Mouse (Mus musculus) midbrain, embryonic 10.5 days (tissue): ENCODE data around the gene Tab1. TPM values are rescaled to one million over a fixed set of nuclear protein-coding genes. Genes with fewer than 3 reads are reported as not detected.

Experiments
- DNase-seq: peaks from one replicate; pipeline ENCODE4 v3.0.0-alpha.2; 2017; ENCODE audit warnings: low spot score
- H3K27ac ChIP-seq: fragments of 300-500 bp; sonication (generic); replicated peaks from 2 replicates; pipeline ENCODE4 v1.5.1; 2016; ENCODE audit warnings: mild to moderate bottlenecking
- H3K27me3 ChIP-seq: fragments of 300-500 bp; sonication (generic); 2 replicates; pipeline ENCODE4 v1.6.1; 2016; ENCODE audit warnings: low read depth, mild to moderate bottlenecking; ENCODE audit not compliant: poor library complexity, severe bottlenecking
- H3K36me3 ChIP-seq: fragments of 300-500 bp; sonication (generic); 2 replicates; pipeline ENCODE4 v1.6.1; 2016; ENCODE audit warnings: mild to moderate bottlenecking, moderate library complexity
- H3K4me1 ChIP-seq: fragments of 300-500 bp; sonication (generic); 2 replicates; pipeline ENCODE4 v1.6.1; 2016
- H3K4me3 ChIP-seq: fragments of 300-500 bp; sonication (generic); 2 replicates; pipeline ENCODE4 v1.5.1; 2016; ENCODE audit warnings: mild to moderate bottlenecking, moderate library complexity
- H3K9me3 ChIP-seq: fragments of 300-500 bp; sonication (generic); replicated peaks from 2 replicates; pipeline ENCODE4 v1.6.1; 2016; ENCODE audit warnings: mild to moderate bottlenecking
- WGBS: fragments of 180-500 bp; shearing (Covaris S2); methylation state at CpG from one replicate; pipeline ENCODE4 v1.1.7; 2016; 5-methylcytosine and 5-hydroxymethylcytosine counted together
- polyA plus RNA-seq: library from polyadenylated mRNA; unstranded; fragments of >200 nt; fragmentation: Nextera tagmentation; extraction: Ambion mirVana; gene quantifications from 2 replicates; pipeline ENCODE4 v1.2.1, GENCODE M21; 2016

Tab1 gene
- polyA plus RNA-seq, 1 experiment from 2014 or later = 40.0 TPM

GRCm38 (mm10) chr15:80206057-80206565 lies 73.2 kb downstream of the Tab1 start:
- DNase-seq = no peak
- no peak overlapping the region for H3K4me3 ChIP-seq
- 87% methylated on average over 3 of the region's 3 CpGs for WGBS

GRCm38 (mm10) chr15:80208446-80208845 lies 75.5 kb downstream of the Tab1 start:
- no peak for DNase-seq
- no peaks in the 10 kb centered on the region for H3K9me3 ChIP-seq
- WGBS = 11% methylated on average over 4 of the region's 4 CpGs
- no peaks in the 10 kb centered on the region for H3K27me3 ChIP-seq
- H3K4me3 ChIP-seq = no peak overlapping the region
- H3K4me1 ChIP-seq = peaks cover 9% of the 10 kb centered on the region
- 0 out of 2 replicates have a peak overlapping the region, but pooled peaks have one; percentile 13 for H3K27ac ChIP-seq
- peaks cover 30% of the 10 kb centered on the region for H3K36me3 ChIP-seq

More at GRCm38 (mm10) chr15:80206057-80206565, 73.2 kb downstream of the Tab1 start:
- H3K9me3 ChIP-seq = no peaks in the 10 kb centered on the region
- peaks cover 7% of the 10 kb centered on the region for H3K36me3 ChIP-seq
- H3K27me3 ChIP-seq = no peaks in the 10 kb centered on the region
- H3K27ac ChIP-seq = no peak overlapping the region
- H3K4me1 ChIP-seq = peaks cover 9% of the 10 kb centered on the region

Other genes with a start within 250 kb of the Tab1 start
- 6.2 and 8.5 TPM in 2 replicates for gene Apobec3, start 241.5 kb upstream of the Tab1 start, polyA plus RNA-seq
- 2.9 and 3.5 TPM in 2 replicates for gene Cbx7, start 162.0 kb upstream of the Tab1 start, polyA plus RNA-seq
- gene Pdgfb, start 118.2 kb upstream of the Tab1 start, polyA plus RNA-seq = 1.4 and 1.7 TPM in 2 replicates
- gene Syngr1, start 41.8 kb upstream of the Tab1 start, polyA plus RNA-seq = 7.3 and 7.7 TPM in 2 replicates
- 866 and 996 TPM in 2 replicates for gene Rpl3, start 41.3 kb upstream of the Tab1 start, polyA plus RNA-seq
- 5.9 and 7.8 TPM in 2 replicates for gene Mgat3, start 40.6 kb downstream of the Tab1 start, polyA plus RNA-seq
- 39.7 and 45.1 TPM in 2 replicates for gene Mief1, start 100.9 kb downstream of the Tab1 start, polyA plus RNA-seq
- 5.0 and 6.8 TPM in 2 replicates for gene AC140267.1, start 102.7 kb downstream of the Tab1 start, polyA plus RNA-seq
- 114 and 118 TPM in 2 replicates for gene Atf4, start 122.1 kb downstream of the Tab1 start, polyA plus RNA-seq
- gene Rps19bp1, start 131.2 kb downstream of the Tab1 start, polyA plus RNA-seq = 61.7 and 69.7 TPM in 2 replicates
- 0.01 TPM in 1 of 2 replicates, not detected in the other for gene Cacna1i, start 154.1 kb downstream of the Tab1 start, polyA plus RNA-seq